Mouse (Mus musculus) MEL (cell line): ENCODE results near the gene Mab21l3.

Source experiments
- CTCF ChIP-seq, 3 experiments: IDR thresholded peaks in 2 of 3; conservative IDR thresholded peaks in 1 of 3; 2 replicates each; pipeline ENCODE4 v1.5.1; 2011 to 2012; ENCODE audit warnings: low read length in 3 of 3, low read depth in 2 of 3, mild to moderate bottlenecking in 2 of 3, improper control_type of control experiment in 1 of 3, inconsistent platforms in 1 of 3, mixed read lengths in 1 of 3, moderate library complexity in 1 of 3; ENCODE audit not compliant: control insufficient read depth in 1 of 3, insufficient read depth in 1 of 3, poor library complexity in 1 of 3, severe bottlenecking in 1 of 3
- GATA1 ChIP-seq: IDR thresholded peaks from 2 replicates; pipeline ENCODE4 v1.6.1; 2011; ENCODE audit warnings: low read depth, low read length, improper control_type of control experiment
- HCFC1 ChIP-seq: IDR thresholded peaks from 2 replicates; pipeline ENCODE4 v1.6.1; 2012; ENCODE audit warnings: low read depth, mild to moderate bottlenecking, inconsistent platforms, low read length, improper control_type of control experiment, moderate library complexity
- POLR2A ChIP-seq, 2 experiments: IDR thresholded peaks; 2 replicates each; pipeline ENCODE4 v1.6.1; 2011 to 2012; ENCODE audit warnings: low read length in 2 of 2, mild to moderate bottlenecking in 2 of 2, control low read depth in 1 of 2, improper control_type of control experiment in 1 of 2, low read depth in 1 of 2, moderate library complexity in 1 of 2; ENCODE audit not compliant: control insufficient read depth in 1 of 2, insufficient read depth in 1 of 2, poor library complexity in 1 of 2
- RCOR1 ChIP-seq: IDR thresholded peaks from 2 replicates; pipeline ENCODE4 v1.6.1; 2012; ENCODE audit warnings: low read depth, mild to moderate bottlenecking, inconsistent platforms, low read length, improper control_type of control experiment
- TAL1 ChIP-seq: IDR thresholded peaks from 2 replicates; pipeline ENCODE4 v1.6.1; 2012; ENCODE audit warnings: mild to moderate bottlenecking, inconsistent platforms, low read length, moderate library complexity, mixed read lengths
- TCF12 ChIP-seq: IDR thresholded peaks from 2 replicates; pipeline ENCODE4 v1.6.1; 2014; ENCODE audit warnings: low read depth, mild to moderate bottlenecking, inconsistent platforms, low read length, improper control_type of control experiment, moderate library complexity
- USF1 ChIP-seq: IDR thresholded peaks from 2 replicates; pipeline ENCODE4 v1.6.1; 2014; ENCODE audit warnings: low read depth, mild to moderate bottlenecking, inconsistent platforms, low read length, improper control_type of control experiment, moderate library complexity
- USF2 ChIP-seq, 2 experiments: IDR thresholded peaks; 2 replicates each; pipeline ENCODE4 v1.6.1; 2011 to 2012; ENCODE audit warnings: improper control_type of control experiment in 2 of 2, low read length in 2 of 2, borderline replicate concordance in 1 of 2, inconsistent platforms in 1 of 2, low read depth in 1 of 2, mild to moderate bottlenecking in 1 of 2; ENCODE audit not compliant: insufficient read depth in 1 of 2
- ZC3H11A ChIP-seq: IDR thresholded peaks from 2 replicates; pipeline ENCODE4 v1.6.1; 2012; ENCODE audit warnings: low read depth, mild to moderate bottlenecking, inconsistent platforms, low read length, improper control_type of control experiment
- ZMIZ1 ChIP-seq: IDR thresholded peaks from 2 replicates; pipeline ENCODE4 v1.6.1; 2012; ENCODE audit warnings: low read depth, mild to moderate bottlenecking, inconsistent platforms, low read length, improper control_type of control experiment, moderate library complexity

- no peak for TF ChIP-seq USF1
- no peak for TF ChIP-seq RCOR1
- no peak for TF ChIP-seq POLR2A (IDR thresholded peaks at IDR 0.05; ENCODE audit: control insufficient read depth in 1 of 2, insufficient read depth in 1 of 2, low read depth in 1 of 2, low read length in 2 of 2, poor library complexity in 1 of 2)
- TF ChIP-seq GATA1: no peak
- TF ChIP-seq CTCF (IDR thresholded peaks at IDR 0.05 in 2 of 3, conservative IDR thresholded peaks at IDR 0.05 in 1 of 3; ENCODE audit: control insufficient read depth in 1 of 3, insufficient read depth in 1 of 3, low read depth in 2 of 3, low read length in 3 of 3, poor library complexity in 1 of 3, severe bottlenecking in 1 of 3): no peak
- no peak for TF ChIP-seq HCFC1
- no peak for TF ChIP-seq TCF12
- no peak for TF ChIP-seq TAL1
- no peak for TF ChIP-seq USF2 (IDR thresholded peaks at IDR 0.05; ENCODE audit: borderline replicate concordance in 1 of 2, insufficient read depth in 1 of 2, low read depth in 1 of 2, low read length in 2 of 2)
- TF ChIP-seq ZC3H11A: no peak
- TF ChIP-seq ZMIZ1: no peak
Measured at GRCm38 (mm10) chr3:101806941-101807340, 41.8 kb downstream of the Mab21l3 start.
